Mouse (Mus musculus): Measurements from ENCODE around the gene Ttc6.

Ttc6 gene

GRCm38 (mm10) chr12:57544641-57545370 lies 19.1 kb upstream of the Ttc6 start:
- no peak for DNase-seq (ENCODE audit: extremely low spot score, low read depth, low spot score)

- DNase-seq (ENCODE audit: extremely low spot score, low read depth, low spot score): no peak
Observed at GRCm38 (mm10) chr12:57545371-57546241, 18.3 kb upstream of the Ttc6 start.

- no peak for DNase-seq (ENCODE audit: extremely low spot score, low read depth, low spot score)
Observed at GRCm38 (mm10) chr12:57546415-57547201, 17.3 kb upstream of the Ttc6 start, which contains the start of gene Foxa1. Foxa1 (minus strand) TSS chr12:57546916.

- DNase-seq (ENCODE audit: extremely low spot score, low read depth, low spot score): no peak
Observed at GRCm38 (mm10) chr12:57547890-57548289, 16.0 kb upstream of the Ttc6 start.

GRCm38 (mm10) chr12:57548352-57548980 lies 15.4 kb upstream of the Ttc6 start:
- DNase-seq (ENCODE audit: extremely low spot score, low read depth, low spot score): no peak

GRCm38 (mm10) chr12:57548981-57549666 lies 14.8 kb upstream of the Ttc6 start:
- no peak for DNase-seq (ENCODE audit: extremely low spot score, low read depth, low spot score)

GRCm38 (mm10) chr12:57549667-57550160 lies 14.2 kb upstream of the Ttc6 start:
- no peak for DNase-seq (ENCODE audit: extremely low spot score, low read depth, low spot score)

- no peak for DNase-seq (ENCODE audit: extremely low spot score, low read depth, low spot score)
Observed at GRCm38 (mm10) chr12:57550181-57550808, 13.6 kb upstream of the Ttc6 start.

GRCm38 (mm10) chr12:57550881-57551280 lies 13.0 kb upstream of the Ttc6 start:
- DNase-seq (ENCODE audit: extremely low spot score, low read depth, low spot score): no peak

GRCm38 (mm10) chr12:57552286-57552685 lies 11.6 kb upstream of the Ttc6 start:
- no peak for DNase-seq (ENCODE audit: extremely low spot score, low read depth, low spot score)

- no peak for DNase-seq (ENCODE audit: extremely low spot score, low read depth, low spot score)
Observed at GRCm38 (mm10) chr12:57554091-57554490, 9.8 kb upstream of the Ttc6 start.

GRCm38 (mm10) chr12:57571773-57572172 lies 7.9 kb downstream of the Ttc6 start:
- no peak for DNase-seq (ENCODE audit: extremely low spot score, low read depth, low spot score)

GRCm38 (mm10) chr12:57572415-57572814 lies 8.5 kb downstream of the Ttc6 start:
- no peak for DNase-seq (ENCODE audit: extremely low spot score, low read depth, low spot score)

- no peak for DNase-seq (ENCODE audit: extremely low spot score, low read depth, low spot score)
Observed at GRCm38 (mm10) chr12:57575931-57576628, 12.2 kb downstream of the Ttc6 start.

- no peak for DNase-seq (ENCODE audit: extremely low spot score, low read depth, low spot score)
Observed at GRCm38 (mm10) chr12:57607624-57608023, 43.7 kb downstream of the Ttc6 start.

- no peak for DNase-seq (ENCODE audit: extremely low spot score, low read depth, low spot score)
Observed at GRCm38 (mm10) chr12:57615137-57615536, 51.2 kb downstream of the Ttc6 start.

- DNase-seq (ENCODE audit: extremely low spot score, low read depth, low spot score): no peak
Observed at GRCm38 (mm10) chr12:57622030-57622429, 58.1 kb downstream of the Ttc6 start.

GRCm38 (mm10) chr12:57623264-57623663 lies 59.4 kb downstream of the Ttc6 start:
- DNase-seq (ENCODE audit: extremely low spot score, low read depth, low spot score): no peak

GRCm38 (mm10) chr12:57624011-57624608 lies 60.2 kb downstream of the Ttc6 start:
- no peak for DNase-seq (ENCODE audit: extremely low spot score, low read depth, low spot score)

Measured in hindlimb bud, embryonic 11.5 days (tissue).